Mouse (Mus musculus) ovary, adult 10 weeks (tissue): Measurements from ENCODE around the gene Ndufc1. TPM values are rescaled to one million over a fixed set of nuclear protein-coding genes. Genes with fewer than 3 reads are reported as not detected.

Experiments used
- polyA plus RNA-seq: library from polyadenylated mRNA; stranded (reverse); fragments of 350-450 nt; fragmentation: Illumina TruSeq; extraction: RNeasy Lipid Tissue Mini Kit (QIAGEN cat#74804); gene quantifications from one replicate; pipeline ENCODE4 v1.2.3, GENCODE M21; 2014

The Ndufc1 gene
- 382 TPM for polyA plus RNA-seq

GRCm38 (mm10) chr3:51408561-51409183 lies at the start of gene Ndufc1:
Ndufc1 (minus strand) TSS chr3:51408988.

GRCm38 (mm10) chr3:51415098-51416072 lies 6.6 kb upstream of the Ndufc1 start, which contains the start of gene Naa15:
Naa15 (plus strand) TSS chr3:51415148.

DNA sequence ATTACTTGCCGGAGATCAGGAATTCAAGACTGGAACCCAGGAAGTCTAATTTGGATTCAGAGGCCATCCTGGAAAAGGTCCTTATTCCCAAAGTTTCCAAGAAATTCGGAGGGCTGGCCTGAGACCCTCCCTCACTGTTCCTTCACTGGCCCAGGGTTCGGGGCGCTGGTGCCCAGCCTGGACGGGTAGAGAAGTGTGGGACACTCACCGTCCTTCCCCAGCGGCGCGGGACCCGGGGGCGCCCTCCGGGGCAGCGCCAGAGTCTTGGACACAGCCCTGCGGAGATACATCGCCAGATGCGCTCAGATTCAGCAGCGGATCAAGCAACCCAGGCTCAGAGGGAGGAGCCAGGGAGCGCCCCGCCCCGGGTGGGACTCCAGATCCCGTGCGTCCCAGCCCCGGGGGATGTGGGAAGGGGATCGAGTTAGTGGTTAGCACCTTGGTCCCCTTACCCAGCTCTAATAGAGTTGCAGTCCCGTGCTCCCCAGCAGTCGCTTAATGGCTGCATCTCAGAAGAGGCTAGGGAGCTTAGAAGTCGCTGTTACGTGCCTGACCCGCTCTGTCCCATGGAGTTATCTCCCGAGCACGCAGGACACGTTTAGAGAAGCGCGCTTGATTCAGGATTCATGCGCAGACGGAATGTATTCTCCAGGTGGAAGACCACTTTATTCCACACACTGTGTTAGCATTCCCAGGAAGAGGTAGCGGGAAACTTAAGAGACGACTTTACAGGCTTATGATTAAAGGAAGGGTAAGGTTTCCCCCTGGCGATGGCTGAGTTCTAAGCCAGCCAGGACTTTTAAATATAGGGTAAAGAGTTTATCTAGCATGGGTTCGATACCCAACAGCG lies 12.3 kb downstream of the Ndufc1 start, which contains the start of gene Mgarp:
Gene Mgarp (minus strand): TSS at position 520 of the 850 bp plus-strand sequence.

Other genes with a start within 250 kb of the Ndufc1 start
- gene Noct, start 184.5 kb downstream of the Ndufc1 start, polyA plus RNA-seq = 17.2 TPM
- 91.3 TPM for gene Elf2, start 68.3 kb downstream of the Ndufc1 start, polyA plus RNA-seq
- 765 TPM for gene Mgarp, start 12.2 kb downstream of the Ndufc1 start, polyA plus RNA-seq
- gene Naa15, start 6.2 kb upstream of the Ndufc1 start, polyA plus RNA-seq = 373 TPM
- 40.2 TPM for gene Rab33b, start 74.9 kb upstream of the Ndufc1 start, polyA plus RNA-seq
- gene Setd7, start 151.9 kb upstream of the Ndufc1 start, polyA plus RNA-seq = 69.8 TPM